Comparison of ENCODE assay signal across 10 mouse cellular contexts in genomic region chr10:93421716-93422380, GRCm38 (mm10). TPM values are rescaled to one million over a fixed set of nuclear protein-coding genes. Genes with fewer than 3 reads are reported as not detected.
A peak's percentile ranks its signal among the peaks of the same experiment; 100 is the strongest.
DNase-seq lines count a peak whose midpoint lies in the region.
"Had no signal": no experiment of that assay in that cellular context is flagged by ENCODE, and none has a peak within 500 bp of the region (broad histone marks: within the 10 kb centered on the region; RNA-seq: fewer than 3 reads in every experiment).

No protein-coding gene starts in this region.

- DNase-seq in heart, adult 11 months = peak; percentile 78
- no peak for DNase-seq in heart, adult 18-20 months
- DNase-seq in CD4-positive, CD25-positive, alpha-beta regulatory T cell, adult 2 months (ENCODE audit: low read depth, low spot score) = peak; percentile 66
- peak; percentile 31 for DNase-seq in fat pad, adult 2 months (ENCODE audit: extremely low read depth, low read depth, low spot score)
- peak; percentile 31 for DNase-seq in lung, postnatal 14 days
- DNase-seq in right cerebral cortex, postnatal 10 days (ENCODE audit: low spot score in 2 of 2) = no peak
- DNase-seq in kidney, postnatal 4 days = no peak
- DNase-seq in gastrocnemius, postnatal 25 days = no peak
- DNase-seq: adrenal gland, postnatal 25 days; gastrocnemius, postnatal 10 days had no signal

RNA-seq across cellular contexts. Expression of gene Lta4h, which starts 31.4 kb away (rescaled TPM):
- 10 to 100 TPM; 32.3 to 35.4 TPM for total RNA-seq in heart, adult 18-20 months (2021)
- total RNA-seq in gastrocnemius, postnatal 25 days (2021) = 10 to 100 TPM; 18.3 to 26.9 TPM

Comparison
In these comparisons a context has a peak if more than half of its experiments do, and no peak if none do; other contexts are left out.
1. DNase-seq: peak in heart, adult 11 months (single experiment), CD4-positive, CD25-positive, alpha-beta regulatory T cell, adult 2 months (single experiment), fat pad, adult 2 months (single experiment) and lung, postnatal 14 days (single experiment); none in heart, adult 18-20 months (0 of 2), right cerebral cortex, postnatal 10 days (0 of 2), kidney, postnatal 4 days (0 of 2) and gastrocnemius, postnatal 25 days (single experiment).